Mouse (Mus musculus) heart, adult 9 months (tissue): ENCODE measurements at regions not wholly inside any gene's neighbourhood (a gene's known extent, or its start where the extent isn't known, plus 50 kb on each side); places are given as distances from the start of the nearest gene placed in this dataset.

Source experiments
- DNase-seq, 2 experiments: peaks; one replicate each; pipeline ENCODE4 v3.0.0; 2022; ENCODE audit warnings: low spot score in 2 of 2

DNA sequence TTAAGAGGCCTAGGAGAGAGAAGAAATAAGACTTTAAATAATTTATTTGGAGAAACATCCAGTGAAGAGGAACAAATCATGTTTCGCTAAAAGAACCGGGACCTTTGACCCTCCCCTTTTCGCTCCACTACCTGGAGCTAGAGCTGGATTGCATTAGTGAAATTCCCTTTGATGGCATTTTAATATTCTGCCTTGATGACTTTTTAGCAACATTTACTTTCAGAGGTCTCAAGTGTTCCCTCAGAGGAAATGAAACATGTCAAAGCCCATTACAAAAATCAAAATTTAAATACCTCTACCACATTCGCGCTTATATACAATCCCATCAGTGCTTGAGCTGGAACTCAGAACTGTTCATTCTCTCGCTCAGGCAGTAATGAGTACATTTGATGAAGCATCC, 297.0 kb upstream of the Gm10295 start:
- DNase-seq = no peak

- no peak for DNase-seq
These were observed 295.7 kb upstream of the Gm10295 start for GRCm38 (mm10) chr7:71646944-71647343.

GRCm38 (mm10) chr7:71623048-71623447, 271.8 kb upstream of the Gm10295 start:
- DNase-seq = no peak

GRCm38 (mm10) chr7:71603159-71603558, 251.9 kb upstream of the Gm10295 start:
- DNase-seq = peak; percentile 61 to 74

- no peak for DNase-seq
These were observed 245.5 kb upstream of the Gm10295 start for GRCm38 (mm10) chr7:71596780-71597179.

DNA sequence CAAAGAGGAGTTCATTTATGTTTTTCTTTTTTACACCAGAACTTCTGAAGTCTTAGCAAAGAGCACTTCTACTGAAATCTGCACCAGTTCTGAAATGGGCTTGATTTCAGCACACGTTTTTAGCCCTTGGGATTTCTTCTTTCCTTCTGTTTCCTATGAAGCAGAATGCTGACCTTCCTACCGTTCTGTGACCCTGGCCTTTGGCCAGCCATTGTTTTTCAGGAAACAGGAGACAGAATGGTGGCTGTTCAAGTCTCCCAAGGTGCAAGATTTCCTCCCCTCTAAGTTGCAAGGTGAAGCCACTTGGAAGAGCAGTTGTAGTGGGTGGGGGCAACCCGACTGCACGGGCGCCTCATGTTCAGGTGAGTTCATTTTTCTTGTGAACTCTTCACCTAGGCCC, 236.3 kb upstream of the Gm10295 start:
- DNase-seq = peak; percentile 35 to 51

DNA sequence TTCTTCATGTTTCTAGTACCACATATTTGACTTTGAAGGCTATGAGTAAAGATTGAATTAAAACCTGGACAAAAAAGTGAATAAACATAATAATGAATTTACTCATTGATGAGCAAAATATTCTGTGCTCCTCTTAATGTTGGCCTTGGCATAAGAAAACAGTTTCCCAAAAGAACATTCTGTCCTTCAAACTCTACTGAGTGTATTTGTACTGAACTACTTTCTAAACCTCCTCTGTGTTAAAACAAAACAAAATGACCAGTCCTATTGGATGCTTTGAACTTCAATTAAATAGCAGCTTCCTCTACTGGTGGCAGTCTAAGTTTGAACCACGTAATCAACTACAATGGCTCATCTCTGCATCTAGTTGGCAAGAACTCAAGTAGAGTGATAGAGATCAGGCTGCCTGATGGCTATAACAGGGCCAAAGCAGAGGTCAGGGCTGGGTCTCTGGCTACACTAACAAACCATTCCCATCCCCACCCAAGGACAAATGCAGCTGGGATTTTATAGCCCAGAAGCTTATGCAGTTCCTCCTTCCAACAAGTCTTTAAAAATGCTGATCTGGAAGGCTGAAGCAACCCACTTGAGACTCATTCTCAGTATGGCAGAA, 232.3 kb upstream of the Gm10295 start:
- peak; percentile 70 to 89 for DNase-seq

GRCm38 (mm10) chr7:71581746-71582145, 230.5 kb upstream of the Gm10295 start:
- DNase-seq = peak; percentile 25 to 61

DNA sequence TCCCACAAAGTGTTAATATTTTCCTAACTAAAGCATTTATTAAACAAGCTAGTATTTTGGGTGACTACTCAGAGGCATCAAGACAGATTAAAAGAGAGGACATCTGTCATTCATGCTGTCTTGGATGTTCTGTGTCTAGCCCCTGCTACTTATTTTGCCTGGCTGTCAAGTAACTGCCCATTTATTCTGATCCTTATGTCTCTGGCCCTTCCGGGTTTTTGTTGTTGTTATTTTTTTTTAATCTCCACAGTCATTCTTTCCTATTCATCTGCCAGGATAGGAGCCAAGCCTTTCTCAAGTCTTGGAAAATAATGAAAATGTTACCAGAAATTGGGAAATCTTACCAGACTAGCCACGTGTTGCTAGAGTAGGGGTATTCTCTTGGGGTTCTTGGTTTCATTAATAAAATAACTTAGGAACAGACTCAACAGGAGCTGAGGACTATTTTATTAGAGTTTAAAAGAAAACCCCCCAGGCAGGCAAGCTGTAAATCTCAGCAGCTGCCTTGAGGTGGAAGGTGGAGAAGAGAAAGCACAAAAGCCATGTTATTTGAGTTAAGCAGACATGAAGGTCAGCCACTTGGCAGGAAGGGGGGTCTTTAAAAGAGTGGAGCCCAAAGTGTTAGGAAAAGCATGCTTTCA, 209.1 kb upstream of the Gm10295 start:
- peak; percentile 15 to 31 for DNase-seq

DNA sequence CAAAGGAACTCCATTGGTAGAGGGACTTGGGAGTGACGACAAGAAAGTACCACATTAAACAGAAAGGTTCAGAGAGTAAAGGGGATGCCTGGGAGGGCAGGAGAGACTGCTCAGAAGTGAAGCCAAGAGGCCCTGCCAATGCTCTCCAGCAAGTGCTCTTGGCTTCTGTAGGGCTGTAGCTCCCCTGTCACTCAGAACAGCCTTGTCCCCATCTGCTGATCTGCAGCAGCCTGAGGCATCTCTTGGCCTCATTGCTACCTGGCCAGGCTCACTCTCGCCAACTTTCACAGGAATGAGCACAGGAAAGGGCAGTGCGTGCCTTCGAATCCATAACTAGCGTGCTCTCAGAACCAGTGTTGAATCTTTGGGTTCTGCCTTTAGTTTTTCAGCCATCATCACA, 205.2 kb upstream of the Gm10295 start:
- no peak for DNase-seq

DNA sequence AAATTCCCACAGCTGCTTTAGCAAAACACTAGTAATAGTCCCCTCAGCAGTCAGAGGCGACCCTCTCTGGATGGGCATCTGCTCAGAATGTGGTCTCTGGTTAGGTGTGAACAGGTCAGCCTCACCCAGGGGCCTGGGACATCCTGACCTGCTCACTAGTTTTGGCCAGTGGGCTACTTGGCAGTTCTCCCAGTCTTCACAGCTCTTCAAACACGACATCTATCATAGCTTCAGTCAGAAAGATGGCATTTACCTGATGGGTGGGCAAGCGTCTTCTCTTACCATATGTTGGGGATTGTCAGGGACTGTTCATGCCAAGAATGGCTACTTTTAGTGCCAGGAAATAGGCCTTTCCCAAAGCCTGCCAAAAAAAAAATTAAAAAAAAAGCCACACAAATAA, 204.2 kb upstream of the Gm10295 start:
- no peak for DNase-seq

GRCm38 (mm10) chr7:71546606-71547213, 195.4 kb upstream of the Gm10295 start:
- DNase-seq = no peak

DNA sequence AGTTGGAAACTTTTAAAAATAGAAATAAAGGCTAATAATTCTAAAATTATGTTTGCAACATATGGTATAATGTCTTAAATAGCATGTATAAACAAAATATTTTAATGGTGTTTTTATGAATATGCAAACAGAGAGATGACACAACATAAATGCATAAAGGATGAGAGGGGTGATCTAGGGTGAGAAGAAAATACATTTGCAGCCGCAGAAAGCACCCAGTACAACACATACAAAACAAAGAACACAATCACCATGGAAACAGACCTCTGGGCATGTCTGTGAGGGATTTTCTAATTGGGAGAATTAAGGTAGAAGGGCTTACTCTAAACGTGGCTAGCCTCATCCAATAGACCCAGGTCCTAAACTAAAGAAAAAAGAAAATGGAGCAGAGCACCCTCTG, 190.2 kb upstream of the Gm10295 start:
- DNase-seq = no peak

DNA sequence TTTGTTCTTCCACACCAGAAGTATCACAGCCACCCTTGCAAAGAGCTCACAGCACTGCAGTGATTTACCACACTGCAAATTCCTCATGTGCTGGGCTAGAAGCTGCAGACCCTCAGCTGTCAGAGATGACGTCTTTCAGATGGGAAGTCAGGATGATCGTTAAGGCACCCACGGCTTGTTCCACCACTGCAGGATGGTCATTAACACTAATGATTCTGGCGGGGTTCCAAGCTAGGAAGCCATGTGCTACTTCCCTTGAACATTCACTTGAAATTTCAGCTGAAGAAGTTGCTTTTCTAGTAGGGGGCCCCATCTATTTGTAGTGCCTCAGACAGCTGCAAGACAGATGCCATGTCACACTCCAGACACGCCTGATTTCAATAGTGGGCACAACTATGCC, 181.8 kb upstream of the Gm10295 start:
- DNase-seq = peak in 1 of 2 experiments; percentile 4

DNA sequence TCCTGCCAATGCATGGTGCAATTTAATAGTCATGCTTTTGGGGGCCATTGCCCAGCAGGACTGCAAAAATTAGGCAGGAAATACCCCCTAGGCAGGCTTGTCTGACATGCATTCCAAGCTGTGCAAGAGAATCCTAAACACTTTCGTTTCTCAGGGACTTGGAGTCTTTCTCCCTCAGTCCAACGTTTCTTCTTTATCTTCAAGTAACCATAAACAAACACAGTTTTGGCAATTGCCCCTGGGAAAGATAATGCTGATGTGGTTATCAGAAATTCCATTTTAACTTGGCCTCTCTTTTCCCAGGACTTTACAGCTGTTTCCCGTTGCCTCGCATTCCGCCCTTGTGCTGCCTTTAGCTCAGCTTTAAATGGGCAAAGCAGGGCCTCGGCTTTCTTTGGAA, 180.2 kb upstream of the Gm10295 start:
- DNase-seq = peak; percentile 63 to 69

GRCm38 (mm10) chr7:71530922-71531321, 179.6 kb upstream of the Gm10295 start:
- DNase-seq = no peak

- DNase-seq = no peak
These were observed 174.9 kb upstream of the Gm10295 start for GRCm38 (mm10) chr7:71526152-71526551.

DNA sequence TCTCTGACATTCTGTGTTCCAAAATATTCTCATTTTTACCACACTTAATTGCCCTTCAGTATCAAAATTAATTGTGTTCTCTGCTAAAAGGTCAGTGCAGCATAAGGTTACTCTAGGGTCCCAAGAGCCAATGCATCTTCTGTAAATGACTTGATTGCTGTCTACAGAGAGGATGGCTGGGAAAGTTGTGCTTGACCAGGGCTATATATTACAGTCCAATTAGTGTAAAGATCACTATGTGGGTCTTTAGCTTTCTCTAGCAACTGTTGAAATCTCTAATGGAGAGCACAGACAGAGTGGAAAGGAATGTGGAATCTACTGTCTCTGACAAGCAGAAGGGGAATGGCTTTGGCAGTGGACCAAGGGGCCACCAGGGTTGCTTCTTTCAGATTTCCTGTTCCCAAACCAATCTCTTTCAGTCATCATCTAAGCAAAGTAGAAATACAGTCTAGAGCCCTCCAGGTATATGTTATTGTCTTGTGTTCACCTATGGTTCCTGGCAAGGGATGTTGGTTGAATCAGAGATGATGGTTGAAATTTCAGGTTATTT, 173.4 kb upstream of the Gm10295 start:
- no peak for DNase-seq

- DNase-seq = no peak
These were observed 172.8 kb upstream of the Gm10295 start for GRCm38 (mm10) chr7:71524119-71524518.

- no peak for DNase-seq
These were observed 156.1 kb upstream of the Gm10295 start for GRCm38 (mm10) chr7:71507379-71507778.

- DNase-seq = peak; percentile 5 to 19
These were observed 149.4 kb upstream of the Gm10295 start for GRCm38 (mm10) chr7:71500719-71501118.

- no peak for DNase-seq
These were observed 146.8 kb upstream of the Gm10295 start for GRCm38 (mm10) chr7:71498123-71498522.

GRCm38 (mm10) chr7:71491128-71491527, 139.8 kb upstream of the Gm10295 start:
- no peak for DNase-seq
